Mouse (Mus musculus) forebrain, embryonic 15.5 days (tissue): ENCODE results near the gene Dgkq. TPM values are rescaled to one million over a fixed set of nuclear protein-coding genes. Genes with fewer than 3 reads are reported as not detected.
"Not testable (repeated sequence)": the region's sequence is repeated elsewhere in the genome, so short reads cannot be mapped to it uniquely, and the experiment has no call there.

Experiments
- ATAC-seq: fragments of 200-750 bp; cut with Nextera tagmentation; replicated peaks from 2 replicates; pipeline ENCODE4 v1.8.0; 2017; ENCODE audit warnings: mild to moderate bottlenecking, moderate TSS enrichment, moderate library complexity
- H3K27ac ChIP-seq: fragments of 300-500 bp; sonication (generic); replicated peaks from 2 replicates; pipeline ENCODE4 v1.5.1; 2015; ENCODE audit warnings: mild to moderate bottlenecking, inconsistent platforms
- H3K27me3 ChIP-seq: fragments of 300-500 bp; sonication (generic); 2 replicates; pipeline ENCODE4 v1.6.1; 2015; ENCODE audit warnings: inconsistent platforms
- H3K36me3 ChIP-seq: fragments of 300-500 bp; sonication (generic); 2 replicates; pipeline ENCODE4 v1.6.1; 2015; ENCODE audit warnings: mild to moderate bottlenecking, inconsistent platforms
- H3K4me1 ChIP-seq: fragments of 300-500 bp; sonication (generic); 2 replicates; pipeline ENCODE4 v1.6.1; 2015; ENCODE audit warnings: inconsistent platforms
- H3K4me2 ChIP-seq: fragments of 300-500 bp; sonication (generic); replicated peaks from 2 replicates; pipeline ENCODE4 v1.6.1; 2015; ENCODE audit warnings: mild to moderate bottlenecking, inconsistent platforms
- H3K4me3 ChIP-seq: fragments of 300-500 bp; sonication (generic); 2 replicates; pipeline ENCODE4 v1.5.1; 2015; ENCODE audit warnings: mild to moderate bottlenecking, inconsistent platforms
- H3K9ac ChIP-seq: fragments of 300-500 bp; sonication (generic); replicated peaks from 2 replicates; pipeline ENCODE4 v1.6.1; 2015; ENCODE audit warnings: mild to moderate bottlenecking, inconsistent platforms
- H3K9me3 ChIP-seq: fragments of 300-500 bp; sonication (generic); 2 replicates; pipeline ENCODE4 v1.6.1; 2016; ENCODE audit warnings: inconsistent platforms
- WGBS: fragments of 180-500 bp; shearing (Covaris S2); methylation state at CpG from one replicate; pipeline ENCODE4 v1.1.7; 2015; ENCODE audit warnings: mixed read lengths; 5-methylcytosine and 5-hydroxymethylcytosine counted together
- polyA plus RNA-seq: library from polyadenylated mRNA; unstranded; fragments of >200 nt; fragmentation: Nextera tagmentation; extraction: Ambion mirVana; gene quantifications from 2 replicates; pipeline ENCODE4 v1.2.1, GENCODE M21; 2015

Dgkq gene
- polyA plus RNA-seq, 1 experiment from 2014 or later, result 23.6 TPM

DNA sequence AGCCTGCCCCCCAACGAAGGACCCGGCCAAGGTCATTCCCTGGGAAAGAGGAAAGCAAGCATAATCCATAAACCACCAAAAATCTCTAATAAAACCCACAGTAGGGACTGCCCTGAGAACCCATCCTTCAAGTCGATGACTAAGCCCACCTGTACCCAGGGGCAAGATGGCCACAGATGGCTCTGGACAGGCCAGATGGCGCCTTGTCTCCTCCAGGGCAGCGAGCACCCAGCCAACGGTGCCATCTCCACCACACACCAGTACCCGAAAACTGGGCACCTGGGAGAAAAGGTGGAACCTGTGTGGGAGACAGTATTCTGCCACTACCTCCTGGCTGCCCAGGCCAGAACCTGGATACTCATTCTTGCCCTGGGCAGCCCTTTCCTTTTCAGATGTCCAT lies 19.1 kb downstream of the Dgkq start:
- Histone ChIP-seq H3K9ac (no peak overlapping the region), H3K36me3 (peaks cover 73% of the 10 kb centered on the region), H3K4me1 (no peaks in the 10 kb centered on the region), H3K4me3 (no peak overlapping the region), H3K27me3 (no peaks in the 10 kb centered on the region), H3K4me2 (no peak overlapping the region), H3K9me3 (no peaks in the 10 kb centered on the region), H3K27ac (no peak overlapping the region)
- WGBS, result 92% methylated on average over 7 of the region's 7 CpGs
- ATAC-seq, result no peak

- no peak overlapping the region for H3K9ac ChIP-seq
- 94% methylated on average over 11 of the region's 11 CpGs for WGBS
- no peaks in the 10 kb centered on the region for H3K4me1 ChIP-seq
- no peak overlapping the region for H3K4me2 ChIP-seq
- H3K4me3 ChIP-seq, result no peak overlapping the region
- no peaks in the 10 kb centered on the region for H3K9me3 ChIP-seq
- H3K27me3 ChIP-seq, result no peaks in the 10 kb centered on the region
- ATAC-seq, result no peak
- peaks cover 66% of the 10 kb centered on the region for H3K36me3 ChIP-seq
- H3K27ac ChIP-seq, result no peak overlapping the region
These were observed 20.4 kb downstream of the Dgkq start for GRCm38 (mm10) chr5:108648937-108649576.

- 91% methylated on average over 2 of the region's 2 CpGs for WGBS
- H3K4me1 ChIP-seq, result no peaks in the 10 kb centered on the region
- H3K9me3 ChIP-seq, result no peaks in the 10 kb centered on the region
- ATAC-seq, result no peak
- H3K4me2 ChIP-seq, result no peak overlapping the region
- H3K36me3 ChIP-seq, result peaks cover 61% of the 10 kb centered on the region
- H3K27me3 ChIP-seq, result no peaks in the 10 kb centered on the region
- H3K4me3 ChIP-seq, result no peak overlapping the region
- H3K9ac ChIP-seq, result no peak overlapping the region
- H3K27ac ChIP-seq, result no peak overlapping the region
These were observed 21.5 kb downstream of the Dgkq start for GRCm38 (mm10) chr5:108647820-108648465.

DNA sequence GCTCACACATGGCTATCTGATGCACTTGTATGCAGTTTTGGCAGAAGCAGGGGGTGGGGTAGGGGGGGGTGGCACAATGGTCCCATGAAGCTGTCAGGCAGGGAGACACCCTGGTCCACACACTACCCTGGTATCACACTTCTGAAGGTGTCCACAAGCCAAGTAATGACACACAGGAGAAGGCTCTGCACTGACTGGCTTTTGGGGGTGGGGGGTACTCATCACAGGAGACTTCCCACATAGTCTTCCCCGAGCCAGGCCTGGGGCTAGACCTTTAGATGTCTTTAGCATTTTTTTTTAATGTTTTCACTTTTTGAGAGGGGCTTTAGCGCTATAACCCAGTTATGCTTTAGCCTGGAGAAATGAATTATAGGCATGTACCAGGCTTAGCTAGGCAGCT lies 22.2 kb downstream of the Dgkq start:
- no peak overlapping the region for H3K27ac ChIP-seq
- no peaks in the 10 kb centered on the region for H3K4me1 ChIP-seq
- no peak for ATAC-seq
- no peak overlapping the region for H3K4me2 ChIP-seq
- no peaks in the 10 kb centered on the region for H3K27me3 ChIP-seq
- 90% methylated on average over 2 of the region's 2 CpGs for WGBS
- peaks cover 55% of the 10 kb centered on the region for H3K36me3 ChIP-seq
- no peaks in the 10 kb centered on the region for H3K9me3 ChIP-seq
- H3K9ac ChIP-seq, result no peak overlapping the region
- no peak overlapping the region for H3K4me3 ChIP-seq

GRCm38 (mm10) chr5:108646343-108646660 lies 23.2 kb downstream of the Dgkq start:
- Histone ChIP-seq H3K4me2 (no peak overlapping the region), H3K9me3 (no peaks in the 10 kb centered on the region), H3K4me3 (no peak overlapping the region), H3K4me1 (no peaks in the 10 kb centered on the region), H3K9ac (no peak overlapping the region), H3K27me3 (no peaks in the 10 kb centered on the region), H3K36me3 (peaks cover 55% of the 10 kb centered on the region), H3K27ac (no peak overlapping the region)
- no peak for ATAC-seq
- WGBS, result 89% methylated on average over 3 of the region's 3 CpGs

DNA sequence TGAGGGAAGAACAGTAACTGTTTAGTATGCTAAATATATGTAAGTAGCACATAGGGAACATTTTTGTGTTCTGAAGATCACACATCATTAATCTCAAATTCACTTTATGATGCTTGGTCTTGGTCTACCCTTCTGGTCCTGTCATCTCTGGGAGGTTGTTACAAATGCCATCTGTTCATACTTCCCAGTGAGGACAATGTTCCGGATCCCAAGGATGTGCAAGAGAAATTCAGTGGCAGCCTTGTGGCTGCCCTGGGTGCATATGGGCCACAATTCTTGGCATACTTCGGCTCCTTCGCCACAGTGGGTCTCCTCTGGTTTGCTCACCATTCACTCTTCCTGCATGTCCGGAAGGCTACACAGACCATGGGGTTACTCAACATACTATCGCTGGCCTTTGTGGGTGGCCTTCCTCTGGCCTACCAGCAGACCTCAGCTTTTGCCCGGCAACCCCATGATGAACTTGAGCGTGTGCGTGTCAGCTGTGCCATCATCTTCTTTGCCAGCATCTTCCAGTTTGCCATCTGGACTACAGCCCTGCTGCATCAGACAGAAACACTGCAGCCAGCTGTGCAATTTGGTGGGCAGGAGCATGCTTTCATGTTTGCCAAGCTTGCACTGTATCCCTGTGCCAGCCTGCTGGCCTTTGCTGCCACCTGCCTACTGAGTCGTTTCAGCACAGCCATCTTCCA lies 23.7 kb downstream of the Dgkq start:
- Histone ChIP-seq H3K4me3 (no peak overlapping the region), H3K4me1 (no peaks in the 10 kb centered on the region), H3K36me3 (peaks cover 55% of the 10 kb centered on the region), H3K9me3 (no peaks in the 10 kb centered on the region), H3K27ac (no peak overlapping the region), H3K4me2 (no peak overlapping the region), H3K9ac (no peak overlapping the region), H3K27me3 (no peaks in the 10 kb centered on the region)
- WGBS, result 85% methylated on average over 9 of the region's 9 CpGs
- ATAC-seq, result no peak; the same call in 1 of the 2 replicates

DNA sequence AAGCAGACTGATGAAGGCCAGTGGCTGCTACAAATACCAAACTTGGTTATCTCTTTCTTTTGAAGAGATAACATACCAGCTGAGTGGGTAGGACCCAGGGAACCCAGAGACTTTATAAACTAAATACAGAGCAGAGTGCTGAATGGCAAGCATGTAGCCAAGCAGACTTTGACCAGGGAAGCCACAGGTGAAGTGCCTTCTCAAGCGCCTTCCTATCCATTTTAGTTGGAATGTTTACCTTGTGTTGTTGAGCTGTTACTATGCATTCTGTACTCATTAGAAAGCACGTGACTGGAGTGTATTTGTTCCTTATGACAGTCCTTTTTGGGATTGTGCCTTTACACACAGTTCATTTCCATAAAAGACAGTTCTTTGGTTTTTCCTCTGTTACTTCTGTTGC lies 25.8 kb downstream of the Dgkq start:
- Histone ChIP-seq H3K4me1 (no peaks in the 10 kb centered on the region), H3K9ac (no peak overlapping the region), H3K27me3 (no peaks in the 10 kb centered on the region), H3K9me3 (no peaks in the 10 kb centered on the region), H3K36me3 (peaks cover 41% of the 10 kb centered on the region), H3K4me2 (no peak overlapping the region), H3K27ac (no peak overlapping the region), H3K4me3 (no peak overlapping the region)
- no peak for ATAC-seq
- 90% methylated on average over 2 of the region's 2 CpGs for WGBS

GRCm38 (mm10) chr5:108636172-108636571 lies 33.3 kb downstream of the Dgkq start:
- ATAC-seq, result no peak
- Histone ChIP-seq H3K9me3 (no peaks in the 10 kb centered on the region), H3K27me3 (no peaks in the 10 kb centered on the region), H3K4me2 (no peak overlapping the region), H3K27ac (no peak overlapping the region), H3K36me3 (peaks cover 4% of the 10 kb centered on the region; the same call in 1 of the 2 replicates), H3K9ac (no peak overlapping the region), H3K4me1 (no peaks in the 10 kb centered on the region), H3K4me3 (no peak overlapping the region)
- 79% methylated on average over 4 of the region's 4 CpGs for WGBS

DNA sequence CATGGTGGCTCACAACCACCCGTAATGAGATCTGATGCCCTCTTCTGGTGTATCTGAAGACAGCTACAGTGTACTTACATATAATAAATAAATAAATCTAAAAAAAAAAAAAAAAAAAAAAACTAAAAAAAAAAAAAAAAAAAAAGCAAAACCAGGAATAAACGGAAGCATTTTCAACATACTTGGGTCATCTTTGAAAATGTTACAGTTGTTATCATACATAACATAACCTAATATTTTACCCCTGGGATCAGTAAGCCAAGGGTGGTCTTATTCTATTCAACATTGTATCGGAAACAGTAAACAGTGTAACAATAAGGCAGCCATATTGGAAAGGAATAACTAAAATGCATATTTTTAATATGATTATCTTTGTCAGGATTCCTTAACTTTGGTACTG lies 35.4 kb downstream of the Dgkq start:
- not testable (repeated sequence) for H3K9me3 ChIP-seq, H3K9ac ChIP-seq, H3K4me3 ChIP-seq, H3K4me1 ChIP-seq, H3K4me2 ChIP-seq, H3K27me3 ChIP-seq, ATAC-seq, H3K27ac ChIP-seq, H3K36me3 ChIP-seq
- WGBS, result 82% methylated on average over 3 of the region's 3 CpGs

GRCm38 (mm10) chr5:108633676-108634075 lies 35.8 kb downstream of the Dgkq start:
- Histone ChIP-seq H3K36me3 (peaks cover 4% of the 10 kb centered on the region; the same call in 1 of the 2 replicates), H3K9ac (no peak overlapping the region), H3K27ac (no peak overlapping the region), H3K4me2 (no peak overlapping the region), H3K4me1 (peaks cover 12% of the 10 kb centered on the region), H3K9me3 (no peaks in the 10 kb centered on the region), H3K4me3 (no peak overlapping the region), H3K27me3 (no peaks in the 10 kb centered on the region)
- 86% methylated on average over 4 of the region's 4 CpGs for WGBS
- ATAC-seq, result no peak

- WGBS, result under 1% methylated on average over 58 of the region's 58 CpGs
- Histone ChIP-seq H3K4me3 (peak within 1 kb of the TSS; percentile 86), H3K4me2 (peak within 1 kb of the TSS; percentile 88), H3K9me3 (no peaks in the 10 kb centered on the region), H3K9ac (peak within 1 kb of the TSS; percentile 97), H3K27ac (peak within 1 kb of the TSS; percentile 90), H3K27me3 (no peaks in the 10 kb centered on the region), H3K4me1 (peaks cover 31% of the 10 kb centered on the region), H3K36me3 (no peaks in the 10 kb centered on the region)
- ATAC-seq, result peak; percentile 97
These were observed 39.6 kb downstream of the Dgkq start, which contains the start of the genes Gak and Tmem175 for GRCm38 (mm10) chr5:108629634-108630483. Gene Gak, minus strand, starts transcription at chr5:108629755. Gene Tmem175, plus strand, starts transcription at chr5:108629770.
